Mouse (Mus musculus) heart, embryonic 14.5 days (tissue): ENCODE measurements around the gene Cfd. TPM values are rescaled to one million over a fixed set of nuclear protein-coding genes. Genes with fewer than 3 reads are reported as not detected.
A peak's percentile ranks its signal among the peaks of the same experiment; 100 is the strongest.

ENCODE experiments used
- ATAC-seq: fragments of 200-750 bp; cut with Nextera tagmentation; 2 replicates; pipeline ENCODE4 v1.8.0; 2017; ENCODE audit warnings: low read depth, moderate TSS enrichment; ENCODE audit not compliant: insufficient number of reproducible peaks, insufficient read depth, low FRiP score
- H3K27ac ChIP-seq, 2 experiments: fragments of 200-500 bp in 1 of 2; fragments of 300-500 bp in 1 of 2; sonication (generic) in 1 of 2; replicated peaks in 1 of 2; 2 replicates each; pipeline ENCODE4 v1.5.1; 2012 to 2014; ENCODE audit warnings: low read depth in 2 of 2, low read length in 2 of 2, control low read depth in 1 of 2, mild to moderate bottlenecking in 1 of 2, mixed read lengths in 1 of 2; ENCODE audit not compliant: control insufficient read depth in 1 of 2, insufficient read depth in 1 of 2
- H3K27me3 ChIP-seq: fragments of 300-500 bp; sonication (generic); 2 replicates; pipeline ENCODE4 v1.6.1; 2014; ENCODE audit warnings: mild to moderate bottlenecking, low read length, control low read depth; ENCODE audit not compliant: control insufficient read depth, insufficient read depth
- H3K36me3 ChIP-seq: fragments of 300-500 bp; sonication (generic); 2 replicates; pipeline ENCODE4 v1.6.1; 2014; ENCODE audit warnings: mild to moderate bottlenecking, control low read depth, low read length, mixed read lengths; ENCODE audit not compliant: control insufficient read depth, insufficient read depth
- H3K4me1 ChIP-seq, 2 experiments: fragments of 200-500 bp in 1 of 2; fragments of 300-500 bp in 1 of 2; sonication (generic) in 1 of 2; 2 replicates each; pipeline ENCODE4 v1.6.1; 2012 to 2014; ENCODE audit warnings: low read length in 2 of 2, control low read depth in 1 of 2, mixed read lengths in 1 of 2; ENCODE audit not compliant: control insufficient read depth in 2 of 2, insufficient read depth in 2 of 2
- H3K4me2 ChIP-seq: fragments of 300-500 bp; sonication (generic); 2 replicates; pipeline ENCODE4 v1.6.1; 2014; ENCODE audit warnings: mild to moderate bottlenecking, low read length
- H3K4me3 ChIP-seq, 2 experiments: fragments of 200-500 bp in 1 of 2; fragments of 300-500 bp in 1 of 2; sonication (generic) in 1 of 2; 2 replicates each; pipeline ENCODE4 v1.5.1; 2012 to 2014; ENCODE audit warnings: low read length in 2 of 2, mild to moderate bottlenecking in 2 of 2, control low read depth in 1 of 2, low read depth in 1 of 2, moderate library complexity in 1 of 2; ENCODE audit not compliant: control insufficient read depth in 1 of 2, insufficient read depth in 1 of 2
- H3K9ac ChIP-seq: fragments of 300-500 bp; sonication (generic); 2 replicates; pipeline ENCODE4 v1.6.1; 2014; ENCODE audit warnings: mild to moderate bottlenecking, low read length
- H3K9me3 ChIP-seq: fragments of 300-500 bp; sonication (generic); 2 replicates; pipeline ENCODE4 v1.6.1; 2016; ENCODE audit warnings: low read length, control low read depth; ENCODE audit not compliant: control insufficient read depth
- WGBS: fragments of 180-500 bp; shearing (Covaris S2); extraction: QIAGEN DNeasy Blood & Tissue Kit; methylation state at CpG from one replicate; pipeline ENCODE4 v1.1.7; 2014; 5-methylcytosine and 5-hydroxymethylcytosine counted together
- polyA plus RNA-seq: library from polyadenylated mRNA; unstranded; fragments of >200 nt; fragmentation: Nextera tagmentation; extraction: Ambion mirVana; gene quantifications from 2 replicates; pipeline ENCODE4 v1.2.1, GENCODE M21; 2014

Cfd gene
- polyA plus RNA-seq, 1 experiment from 2014 or later, result not detected

GRCm38 (mm10) chr10:79856704-79857451 lies 33.8 kb upstream of the Cfd start:
- Histone ChIP-seq H3K27me3 (no peaks in the 10 kb centered on the region), H3K36me3 (peaks cover 59% of the 10 kb centered on the region), H3K4me3 (peak overlapping the region; percentile 90 to 94), H3K4me2 (peak overlapping the region; percentile 97), H3K9ac (peak overlapping the region; percentile 99), H3K9me3 (no peaks in the 10 kb centered on the region), H3K4me1 (peaks cover 45 to 60% of the 10 kb centered on the region in 2 experiments), H3K27ac (peak overlapping the region; percentile 38 to 100)
- no peak for ATAC-seq
- 14% methylated on average over 7 of the region's 7 CpGs for WGBS

- peak overlapping the region; percentile 90 to 94 for H3K4me3 ChIP-seq
- H3K4me2 ChIP-seq, result peak overlapping the region; percentile 97
- peak overlapping the region; percentile 99 for H3K9ac ChIP-seq
- H3K27me3 ChIP-seq, result no peaks in the 10 kb centered on the region
- no peak for ATAC-seq
- H3K4me1 ChIP-seq, result peaks cover 39 to 55% of the 10 kb centered on the region in 2 experiments
- peaks cover 65% of the 10 kb centered on the region for H3K36me3 ChIP-seq
- 9% methylated on average over 4 of the region's 4 CpGs for WGBS
- H3K9me3 ChIP-seq, result no peaks in the 10 kb centered on the region
- peak overlapping the region; percentile 42 to 100 for H3K27ac ChIP-seq
Observed at GRCm38 (mm10) chr10:79857452-79857811, 33.2 kb upstream of the Cfd start.

GRCm38 (mm10) chr10:79857894-79858293 lies 32.8 kb upstream of the Cfd start:
- no peak for ATAC-seq
- Histone ChIP-seq H3K4me3 (peak overlapping the region; percentile 10 to 94; a peak in 3 of 4 replicates), H3K27ac (peak overlapping the region; percentile 42 to 100), H3K4me2 (peak overlapping the region; percentile 97), H3K4me1 (peaks cover 35 to 50% of the 10 kb centered on the region in 2 experiments), H3K36me3 (peaks cover 70% of the 10 kb centered on the region), H3K9ac (peak overlapping the region; percentile 99), H3K9me3 (no peaks in the 10 kb centered on the region), H3K27me3 (no peaks in the 10 kb centered on the region)
- 70% methylated on average over 2 of the region's 2 CpGs for WGBS

- H3K4me1 ChIP-seq, result peaks cover 31 to 47% of the 10 kb centered on the region in 2 experiments
- H3K27me3 ChIP-seq, result no peaks in the 10 kb centered on the region
- H3K9ac ChIP-seq, result peak overlapping the region; percentile 99; the same call in 1 of the 2 replicates
- H3K36me3 ChIP-seq, result peaks cover 76% of the 10 kb centered on the region
- H3K9me3 ChIP-seq, result no peaks in the 10 kb centered on the region
- peak overlapping the region; percentile 10 to 94; a peak in 3 of 4 replicates for H3K4me3 ChIP-seq
- H3K4me2 ChIP-seq, result peak overlapping the region; percentile 97
- peak overlapping the region; percentile 42 to 100 for H3K27ac ChIP-seq
- 37% methylated on average over 17 of the region's 17 CpGs for WGBS
- ATAC-seq, result peak; percentile 28; the same call in 1 of the 2 replicates
Observed at GRCm38 (mm10) chr10:79858416-79859074, 32.1 kb upstream of the Cfd start.

GRCm38 (mm10) chr10:79859116-79859515 lies 31.5 kb upstream of the Cfd start:
- no peak for ATAC-seq
- peaks cover 82% of the 10 kb centered on the region for H3K36me3 ChIP-seq

GRCm38 (mm10) chr10:79860079-79860911 lies 30.4 kb upstream of the Cfd start:
- Histone ChIP-seq H3K4me1 (peaks cover 29 to 53% of the 10 kb centered on the region in 2 experiments), H3K36me3 (peaks cover 94% of the 10 kb centered on the region), H3K27ac (no peak overlapping the region), H3K9me3 (no peaks in the 10 kb centered on the region), H3K4me3 (no peak overlapping the region), H3K4me2 (no peak overlapping the region), H3K9ac (no peak overlapping the region), H3K27me3 (no peaks in the 10 kb centered on the region)
- ATAC-seq, result no peak
- WGBS, result 89% methylated on average over 26 of the region's 26 CpGs

More at GRCm38 (mm10) chr10:79859116-79859515, 31.5 kb upstream of the Cfd start:
- 80% methylated on average over 11 of the region's 11 CpGs for WGBS
- H3K4me3 ChIP-seq, result no peak overlapping the region
- H3K4me2 ChIP-seq, result peak overlapping the region; percentile 97; the same call in 1 of the 2 replicates
- H3K9ac ChIP-seq, result 0 out of 2 replicates have a peak overlapping the region, but pooled peaks have one; percentile 99
- H3K4me1 ChIP-seq, result peaks cover 29 to 47% of the 10 kb centered on the region in 2 experiments
- no peaks in the 10 kb centered on the region for H3K9me3 ChIP-seq
- H3K27ac ChIP-seq, result peak overlapping the region; percentile 8 to 100; a peak in 3 of 4 replicates
- no peaks in the 10 kb centered on the region for H3K27me3 ChIP-seq
